Mouse (Mus musculus) T-helper 2 cell (primary cell): ENCODE data around the gene Nradd.

Experiments used
- in situ Hi-C: fragments of 300-600 bp; cut with MboI, MseI; formaldehyde crosslinking; loops from one replicate; pipeline ENCODE4 v1.15.1; 2025; ENCODE audit warnings: high pct_unique_total_duplicates

The Nradd gene

GRCm38 (mm10) chr9:110624361-110625166 lies at the start of gene Nradd:
Gene Nradd (minus strand): TSS chr9:110624452.
- in situ Hi-C loops: no loop called here

DNA sequence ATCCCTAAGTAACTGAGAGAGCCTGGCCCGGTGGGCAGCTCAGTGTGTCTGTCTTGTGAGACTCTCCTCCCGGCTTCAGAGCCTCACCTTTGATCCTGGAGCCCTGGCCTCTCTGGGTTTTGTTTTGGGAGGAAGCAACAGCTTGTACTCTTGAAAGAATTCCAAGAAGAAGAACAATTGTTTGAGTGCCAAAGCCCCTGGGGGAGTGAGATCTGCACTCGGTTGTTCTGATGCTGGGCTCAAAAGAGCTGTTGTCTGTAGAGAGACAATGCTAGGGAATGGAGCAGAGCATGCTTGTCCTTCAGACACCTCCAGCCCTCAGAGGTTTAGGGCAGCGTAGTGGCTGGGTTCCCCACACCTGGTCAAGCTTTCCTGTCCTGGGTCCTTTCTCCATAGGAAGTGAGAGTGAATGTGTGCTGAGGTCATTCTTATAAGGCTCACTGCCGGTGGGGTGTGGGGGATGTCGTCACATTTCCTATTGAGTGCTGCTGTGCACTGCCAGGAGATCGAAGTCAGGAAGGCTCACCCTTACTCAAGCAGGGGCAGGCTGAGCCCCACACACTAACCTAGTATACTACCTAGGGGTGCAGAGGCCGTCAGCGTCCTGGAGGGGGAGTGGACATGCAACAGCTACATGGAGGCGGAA lies 49.0 kb upstream of the Nradd start:
- in situ Hi-C loops: no loop called here

GRCm38 (mm10) chr9:110672462-110673106 lies 48.3 kb upstream of the Nradd start:
- in situ Hi-C loops: no loop called here

DNA sequence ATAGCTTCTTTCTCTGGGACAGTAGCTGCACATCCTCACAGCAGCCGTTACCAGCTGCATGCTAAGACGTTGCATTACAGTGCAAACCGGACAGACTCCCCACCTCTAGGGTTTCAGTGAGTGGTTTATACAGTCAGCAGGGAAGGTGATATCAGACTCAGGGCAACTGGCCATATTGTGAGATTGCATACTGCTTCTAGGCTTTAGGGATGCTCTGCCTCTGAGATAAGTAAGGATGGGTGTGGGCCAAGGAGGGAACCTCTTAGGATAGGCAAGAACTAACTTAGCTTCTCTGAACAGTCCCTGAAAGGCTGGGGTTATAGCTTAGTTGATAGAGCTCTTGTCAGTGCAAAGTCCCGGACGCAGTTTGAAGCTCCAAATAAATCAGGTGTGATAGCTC lies 45.5 kb upstream of the Nradd start:
- in situ Hi-C loops: loop anchor here (5.0 kb wide), 1 partner anchor 33 kb away; no protein-coding TSS in a partner anchor

DNA sequence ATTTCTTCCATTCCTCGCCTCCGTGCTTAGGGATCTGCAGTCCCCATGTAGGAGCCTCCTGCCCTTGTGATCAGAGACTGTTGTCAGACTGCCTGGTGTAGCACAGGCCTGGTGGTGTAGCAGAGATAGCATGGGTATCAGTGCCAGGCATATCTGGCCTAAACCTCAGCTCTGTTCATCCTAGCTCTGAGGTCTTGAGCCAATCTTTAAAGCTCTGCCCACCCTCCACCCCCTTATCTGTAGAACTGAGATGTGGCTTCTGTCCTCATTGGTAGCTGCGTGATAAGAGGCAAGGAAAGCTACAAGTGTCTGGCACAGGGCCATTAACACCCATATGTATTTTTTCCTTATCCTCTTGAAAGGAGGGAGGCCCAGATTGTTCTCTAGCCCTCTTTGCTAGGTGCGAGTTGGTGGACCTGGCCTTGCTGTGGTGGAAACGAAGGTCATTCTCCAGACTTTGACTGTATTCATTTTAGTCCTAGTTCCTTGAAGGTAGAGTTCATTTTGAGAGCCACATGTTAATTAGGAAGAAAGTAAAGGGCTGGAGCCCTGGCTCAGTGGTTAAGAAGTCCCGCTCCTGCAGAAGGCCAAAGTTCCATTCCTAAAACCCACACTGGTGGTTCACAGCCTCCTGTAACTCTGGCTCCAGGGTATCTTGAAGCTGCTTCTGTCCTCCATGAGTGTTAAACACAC lies 44.5 kb upstream of the Nradd start:
- in situ Hi-C loops: loop anchor here (5.0 kb wide), 1 partner anchor 34 kb away; no protein-coding TSS in a partner anchor

DNA sequence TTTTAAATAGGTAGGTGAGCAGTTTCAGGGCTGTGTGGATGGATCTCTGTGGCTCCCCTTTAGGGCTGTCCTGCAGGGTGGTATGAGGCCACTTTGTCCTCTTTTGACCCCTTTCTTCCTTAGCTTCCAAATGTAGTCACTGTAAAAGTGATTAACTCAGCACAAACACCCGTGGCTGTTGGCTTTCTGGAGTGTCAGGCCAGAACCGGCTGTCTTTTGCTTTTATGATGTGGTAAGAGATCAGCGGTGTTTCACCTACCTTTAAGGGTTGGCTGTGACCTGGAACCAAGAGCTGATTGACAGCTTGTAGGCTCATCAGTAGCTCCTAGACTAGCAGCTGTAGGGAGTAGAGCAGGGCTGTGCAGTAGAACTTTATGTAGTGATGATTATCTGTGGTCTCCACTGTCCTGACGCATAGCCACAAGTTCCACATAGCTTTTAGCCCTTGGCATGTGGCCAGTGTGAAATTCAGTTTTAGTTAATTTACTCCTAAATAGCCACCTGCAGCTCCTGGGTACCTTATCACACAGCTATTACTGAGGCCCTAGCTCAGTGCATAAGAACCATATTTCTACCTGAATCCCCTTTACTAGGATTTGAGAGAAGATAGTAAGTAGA lies 43.1 kb upstream of the Nradd start:
- in situ Hi-C loops: loop anchor here (5.0 kb wide), 1 partner anchor 35 kb away; no protein-coding TSS in a partner anchor

GRCm38 (mm10) chr9:110666374-110666773 lies 42.1 kb upstream of the Nradd start:
- in situ Hi-C loops: loop anchor here (5.0 kb wide), 1 partner anchor 36 kb away; no protein-coding TSS in a partner anchor

- in situ Hi-C loops: loop anchor here (5.0 kb wide), 1 partner anchor 36 kb away; no protein-coding TSS in a partner anchor
These were observed 41.7 kb upstream of the Nradd start for GRCm38 (mm10) chr9:110665912-110666311.

- in situ Hi-C loops: no loop called here
These were observed 38.6 kb upstream of the Nradd start for GRCm38 (mm10) chr9:110662844-110663243.

DNA sequence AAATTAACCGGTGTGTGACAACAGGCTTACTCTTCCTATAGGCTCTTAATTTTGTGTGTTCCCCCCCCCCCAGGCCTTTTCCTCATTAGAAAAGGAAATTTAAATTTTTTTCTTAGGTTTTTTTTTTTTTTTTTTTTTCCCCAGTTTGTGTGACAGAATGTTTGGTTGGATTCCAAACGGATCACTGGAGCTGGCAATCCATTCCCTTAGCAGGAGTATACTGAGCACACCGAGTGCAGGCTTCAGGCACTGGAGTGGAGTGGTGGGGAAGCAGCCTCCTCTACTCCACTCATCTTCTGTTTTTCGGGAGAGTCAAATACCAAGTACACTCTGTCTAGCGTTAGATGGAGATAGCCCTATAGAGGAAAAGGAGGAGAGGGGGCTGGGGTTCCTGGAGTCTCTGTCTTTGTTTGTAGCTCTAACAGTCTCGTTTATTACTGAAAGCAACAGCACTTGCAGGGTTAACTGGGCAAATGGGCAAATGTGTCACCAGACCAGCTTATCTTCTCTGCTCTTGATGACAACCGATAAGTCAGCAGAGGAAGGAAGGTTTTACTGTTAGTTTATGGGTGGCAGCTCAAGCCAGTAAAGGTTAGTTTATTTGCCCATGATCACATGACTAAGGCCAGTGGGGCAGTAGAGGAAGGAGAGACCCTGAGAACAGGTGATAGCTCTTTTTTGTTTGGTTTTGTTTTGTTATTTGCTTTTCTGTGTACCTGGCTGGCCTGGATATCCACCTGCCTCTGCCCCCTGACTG lies 36.8 kb upstream of the Nradd start:
- in situ Hi-C loops: no loop called here

DNA sequence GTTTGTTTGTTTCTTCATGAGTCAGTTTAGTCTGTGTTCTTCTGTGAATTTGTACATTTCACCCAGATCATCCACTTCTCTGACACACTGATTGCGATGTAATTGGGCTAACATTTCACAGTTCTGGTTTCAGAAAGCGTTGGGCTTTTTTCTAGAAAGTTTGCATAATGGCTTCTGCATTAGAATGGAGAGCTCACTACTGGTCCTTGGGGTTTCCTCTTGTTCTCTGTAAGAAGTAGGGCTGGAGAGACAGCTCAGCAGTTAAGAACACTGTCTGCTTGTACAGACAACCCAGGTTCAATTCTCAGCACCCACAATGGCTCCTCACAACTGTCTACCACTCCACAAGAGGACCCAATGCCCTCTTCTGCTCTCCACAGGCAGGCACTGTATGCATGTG lies 36.0 kb upstream of the Nradd start:
- in situ Hi-C loops: no loop called here

DNA sequence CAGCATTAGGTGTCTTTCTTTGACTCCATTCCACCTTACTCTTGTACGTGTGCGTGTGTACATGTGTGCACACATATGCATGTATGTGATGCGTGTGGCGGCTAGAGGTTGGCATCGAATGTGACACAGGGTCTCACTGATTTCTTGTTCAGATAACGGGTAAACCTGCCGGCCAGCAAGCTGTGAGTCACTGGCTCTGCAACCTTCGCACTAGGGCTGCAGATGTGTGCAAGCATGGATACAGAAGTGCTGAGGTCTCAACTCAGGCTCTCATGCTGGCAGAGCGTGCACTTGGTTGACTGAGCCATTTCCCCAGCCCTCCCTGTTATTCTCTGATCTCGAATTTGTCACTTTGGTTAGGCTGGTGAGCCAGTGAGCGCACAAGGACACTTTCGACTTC lies 35.3 kb upstream of the Nradd start:
- in situ Hi-C loops: no loop called here

DNA sequence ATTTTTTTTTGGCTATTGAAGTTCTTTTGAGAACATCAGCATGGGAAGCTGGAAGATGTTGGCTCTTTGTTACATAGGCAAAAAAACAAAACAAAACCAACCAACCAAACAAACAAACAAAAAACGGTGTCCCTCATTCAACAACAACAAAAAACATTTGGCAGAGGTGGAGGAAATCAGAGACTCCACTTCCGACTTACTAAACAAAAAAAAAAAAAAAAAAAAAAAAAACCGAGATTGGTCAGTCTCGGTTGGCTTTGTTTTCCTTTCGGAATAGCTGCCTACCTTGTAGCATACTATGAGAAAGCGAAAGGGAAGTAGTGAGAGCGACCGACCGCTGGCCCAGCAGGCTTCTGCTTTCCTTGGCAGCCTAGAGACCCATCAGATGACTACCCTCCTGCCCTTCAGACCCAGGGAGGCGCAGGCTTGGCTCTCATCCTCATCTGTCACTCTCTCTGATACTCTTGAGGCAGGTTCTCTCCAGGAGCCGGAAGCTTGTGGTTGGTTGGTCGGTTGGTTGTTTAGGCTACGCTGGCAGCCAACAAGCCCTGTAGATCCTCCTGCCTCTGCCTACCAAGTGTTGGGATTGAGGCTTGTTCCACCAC lies 33.3 kb upstream of the Nradd start:
- in situ Hi-C loops: no loop called here

- in situ Hi-C loops: no loop called here
These were observed 32.3 kb upstream of the Nradd start, which contains the start of gene Ccdc12 for GRCm38 (mm10) chr9:110656249-110657221. Gene Ccdc12 (plus strand): TSS chr9:110656503.

DNA sequence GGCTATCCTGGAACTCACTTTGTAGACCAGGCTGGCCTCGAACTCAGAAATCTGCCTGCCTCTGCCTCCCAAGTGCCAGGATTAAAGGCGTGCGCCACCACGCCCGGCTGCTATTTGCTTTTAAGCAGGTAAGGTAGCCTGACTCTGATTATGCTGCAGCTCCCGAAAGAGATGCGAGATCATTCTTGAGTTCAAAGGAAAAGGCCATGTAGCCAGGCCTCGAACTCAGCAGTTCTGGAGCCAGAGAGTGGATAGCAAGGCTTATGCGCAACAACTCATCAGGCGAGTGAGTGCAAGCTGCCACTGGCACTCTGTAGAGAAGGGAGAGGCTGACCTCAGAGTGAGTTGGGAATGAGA lies 31.4 kb upstream of the Nradd start:
- in situ Hi-C loops: no loop called here

GRCm38 (mm10) chr9:110654726-110655650 lies 30.7 kb upstream of the Nradd start:
- in situ Hi-C loops: no loop called here

DNA sequence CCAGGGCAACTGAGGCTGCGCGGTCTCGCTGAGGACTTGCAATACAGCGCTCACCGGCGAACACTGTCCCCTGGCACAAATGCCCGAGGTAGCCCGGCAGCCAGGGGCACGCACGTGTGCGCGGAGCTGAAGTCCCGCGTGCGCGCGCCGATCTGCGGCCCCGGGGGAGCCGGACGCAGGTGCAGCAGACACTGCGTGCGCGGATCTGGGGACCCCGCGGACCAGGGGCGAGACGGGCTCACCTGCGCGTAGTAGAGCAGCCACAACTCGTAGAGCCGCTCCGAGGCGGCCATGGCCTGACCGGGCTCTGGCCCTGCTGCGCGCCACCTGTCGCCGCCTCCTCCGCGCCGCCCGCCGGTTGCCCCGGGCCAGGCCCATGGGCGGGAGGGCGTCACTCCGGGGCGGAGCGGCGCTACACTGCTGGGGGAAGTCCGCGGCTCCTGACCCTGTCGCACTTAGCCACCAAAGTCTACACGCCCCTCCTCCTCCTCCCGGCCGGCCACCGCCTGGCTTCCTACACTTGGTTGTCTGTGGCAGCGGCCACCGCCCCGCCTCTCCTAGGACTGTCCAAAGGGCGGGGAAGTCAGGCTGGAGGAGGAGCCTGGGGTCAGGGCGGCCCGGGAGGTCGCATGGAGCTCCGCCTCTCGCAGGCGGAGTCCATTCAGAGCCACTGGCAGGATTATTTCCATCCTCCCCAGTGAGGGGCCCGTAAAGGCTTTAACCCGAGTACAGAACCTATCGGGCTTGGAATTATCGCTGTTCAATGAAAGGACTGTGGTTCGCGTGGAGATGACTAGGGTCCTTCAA lies 29.6 kb upstream of the Nradd start, which contains the start of gene Nbeal2:
Gene Nbeal2 (minus strand): TSS at position 507 of the 807 bp plus-strand sequence.
- in situ Hi-C loops: no loop called here
